15 mouse cellular contexts compared by ENCODE assay signal in the genomic region with DNA sequence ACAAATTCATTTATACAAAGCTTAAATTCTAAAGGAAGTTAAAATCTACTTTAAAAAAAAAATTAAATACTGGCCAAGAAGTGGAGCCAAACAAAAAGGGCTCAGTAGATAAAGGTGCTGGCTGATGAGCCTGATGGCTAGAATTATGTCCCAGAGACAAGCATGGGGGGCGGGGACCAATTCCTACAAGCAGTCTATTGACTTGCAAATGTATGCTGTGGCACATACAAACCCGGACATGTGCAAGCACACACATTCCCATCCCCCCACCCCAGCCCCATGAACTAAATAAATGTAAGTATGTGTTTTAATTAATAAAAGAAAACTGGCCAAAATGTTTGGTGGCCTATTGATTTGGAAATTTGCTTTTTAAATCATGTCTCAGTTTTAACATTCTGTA.
DNase-seq lines count a peak whose midpoint lies in the region; ATAC-seq and TF ChIP-seq lines count a peak whose summit lies in the region.
"Had no signal": no experiment of that assay in that cellular context is flagged by ENCODE, and none has a peak within 500 bp of the region (broad histone marks: within the 10 kb centered on the region; RNA-seq: fewer than 3 reads in every experiment).

No protein-coding gene starts in this region.

- no peak overlapping the region for H3K9ac ChIP-seq in hindbrain, embryonic 11.5 days (ENCODE audit: low read depth, low read length)
- no peak overlapping the region for H3K9ac ChIP-seq in hindbrain, embryonic 13.5 days
- H3K9ac ChIP-seq in midbrain, embryonic 14.5 days (replicated peaks; ENCODE audit: low read length) = no peak overlapping the region
- H3K9ac ChIP-seq in midbrain, embryonic 16.5 days (ENCODE audit: low read depth, low read length) = no peak overlapping the region
- no peak overlapping the region for H3K9ac ChIP-seq in neural tube, embryonic 14.5 days (replicated peaks; ENCODE audit: low read depth, low read length)
- H3K9ac ChIP-seq: liver, embryonic 15.5 days had no signal

- no peak for TF ChIP-seq CTCF in brain, embryonic 14.5 days (IDR thresholded peaks at IDR 0.05; ENCODE audit: borderline replicate concordance, extremely low read depth, insufficient read depth, insufficient read length)

- no peak for TF ChIP-seq POLR2A in brain, embryonic 14.5 days (IDR thresholded peaks at IDR 0.05; ENCODE audit: borderline replicate concordance, extremely low read depth, insufficient read depth, insufficient read length, poor library complexity, severe bottlenecking)

- peak; percentile 56 for DNase-seq in hindbrain, embryonic 11.5 days (ENCODE audit: low spot score)
- peak; percentile 53 for DNase-seq in midbrain, embryonic 14.5 days
- peak; percentile 77 for DNase-seq in brain, embryonic 14.5 days (ENCODE audit: low read depth)
- no peak for DNase-seq in frontal cortex, postnatal 36 days (ENCODE audit: low spot score in 2 of 2)
- DNase-seq: cerebellum, postnatal 14 days; gastrocnemius, postnatal 36 days; kidney, adult 18-20 months had no signal

- no peaks in the 10 kb centered on the region for H3K27me3 ChIP-seq in hindbrain, embryonic 11.5 days (ENCODE audit: control insufficient read depth, insufficient read depth, low read length)
- no peaks in the 10 kb centered on the region for H3K27me3 ChIP-seq in hindbrain, embryonic 13.5 days
- no peaks in the 10 kb centered on the region for H3K27me3 ChIP-seq in midbrain, embryonic 14.5 days (ENCODE audit: control insufficient read depth, insufficient read depth, low read length)
- H3K27me3 ChIP-seq in midbrain, embryonic 16.5 days (ENCODE audit: control insufficient read depth, insufficient read depth, low read depth, low read length) = no peaks in the 10 kb centered on the region
- H3K27me3 ChIP-seq in neural tube, embryonic 14.5 days (ENCODE audit: control insufficient read depth, insufficient read depth, low read length) = no peaks in the 10 kb centered on the region
- H3K27me3 ChIP-seq: liver, embryonic 15.5 days had no signal

- peak; percentile 88 for ATAC-seq in hindbrain, embryonic 11.5 days (ENCODE audit: low FRiP score)
- no peak for ATAC-seq in hindbrain, embryonic 13.5 days (ENCODE audit: low FRiP score)
- no peak; the same call in 1 of the 2 replicates for ATAC-seq in midbrain, embryonic 14.5 days (ENCODE audit: low FRiP score, low TSS enrichment)
- ATAC-seq in midbrain, embryonic 16.5 days = no peak
- peak; percentile 56; the same call in 1 of the 2 replicates for ATAC-seq in neural tube, embryonic 14.5 days (ENCODE audit: low read depth)
- ATAC-seq: hindbrain, embryonic 16.5 days had no signal

- H3K4me2 ChIP-seq in hindbrain, embryonic 11.5 days (replicated peaks; ENCODE audit: low read depth, low read length) = no peak overlapping the region
- H3K4me2 ChIP-seq in hindbrain, embryonic 13.5 days = no peak overlapping the region
- H3K4me2 ChIP-seq in midbrain, embryonic 14.5 days (ENCODE audit: low read length) = no peak overlapping the region
- H3K4me2 ChIP-seq in midbrain, embryonic 16.5 days (ENCODE audit: low read length) = no peak overlapping the region
- no peak overlapping the region for H3K4me2 ChIP-seq in neural tube, embryonic 14.5 days (ENCODE audit: low read depth, low read length)
- H3K4me2 ChIP-seq: liver, embryonic 15.5 days had no signal

- H3K4me1 ChIP-seq in hindbrain, embryonic 11.5 days (replicated peaks; ENCODE audit: control insufficient read depth, insufficient read depth, low read length) = no peaks in the 10 kb centered on the region
- H3K4me1 ChIP-seq in hindbrain, embryonic 13.5 days (replicated peaks) = 0 out of 2 replicates have a peak, but pooled peaks cover 3% of the 10 kb centered on the region
- no peaks in the 10 kb centered on the region for H3K4me1 ChIP-seq in midbrain, embryonic 14.5 days (ENCODE audit: control insufficient read depth, insufficient read depth, low read length)
- no peaks in the 10 kb centered on the region for H3K4me1 ChIP-seq in midbrain, embryonic 16.5 days (ENCODE audit: control insufficient read depth, insufficient read depth, low read length)
- no peaks in the 10 kb centered on the region for H3K4me1 ChIP-seq in neural tube, embryonic 14.5 days (ENCODE audit: control insufficient read depth, insufficient read depth, low read length)
- H3K4me1 ChIP-seq: liver, embryonic 15.5 days had no signal

- WGBS in hindbrain, embryonic 11.5 days = 48% methylated on average over 2 of the region's 2 CpGs
- 23% methylated on average over 2 of the region's 2 CpGs for WGBS in hindbrain, embryonic 13.5 days
- WGBS in midbrain, embryonic 14.5 days = 21% methylated on average over 2 of the region's 2 CpGs
- WGBS in midbrain, embryonic 16.5 days = 22% methylated on average over 2 of the region's 2 CpGs
- 16% methylated on average over 2 of the region's 2 CpGs for WGBS in neural tube, embryonic 14.5 days

- no peaks in the 10 kb centered on the region for H3K9me3 ChIP-seq in hindbrain, embryonic 11.5 days (ENCODE audit: control insufficient read depth, low read length)
- no peaks in the 10 kb centered on the region for H3K9me3 ChIP-seq in hindbrain, embryonic 13.5 days
- H3K9me3 ChIP-seq in midbrain, embryonic 14.5 days (ENCODE audit: control insufficient read depth, low read length) = no peaks in the 10 kb centered on the region
- H3K9me3 ChIP-seq in midbrain, embryonic 16.5 days (replicated peaks; ENCODE audit: control insufficient read depth, low read length, poor library complexity, severe bottlenecking) = no peaks in the 10 kb centered on the region
- no peaks in the 10 kb centered on the region for H3K9me3 ChIP-seq in neural tube, embryonic 14.5 days (ENCODE audit: control insufficient read depth, low read length)
- H3K9me3 ChIP-seq: liver, embryonic 15.5 days; midbrain, embryonic 10.5 days had no signal

- H3K36me3 ChIP-seq in hindbrain, embryonic 11.5 days (ENCODE audit: control insufficient read depth, insufficient read depth, low read length) = no peaks in the 10 kb centered on the region
- no peaks in the 10 kb centered on the region for H3K36me3 ChIP-seq in hindbrain, embryonic 13.5 days
- H3K36me3 ChIP-seq in midbrain, embryonic 14.5 days (ENCODE audit: control insufficient read depth, insufficient read depth, low read length) = no peaks in the 10 kb centered on the region
- H3K36me3 ChIP-seq in midbrain, embryonic 16.5 days (ENCODE audit: control insufficient read depth, insufficient read depth, low read length) = no peaks in the 10 kb centered on the region
- no peaks in the 10 kb centered on the region for H3K36me3 ChIP-seq in neural tube, embryonic 14.5 days (ENCODE audit: control insufficient read depth, insufficient read depth, low read length)
- H3K36me3 ChIP-seq: G1E; liver, embryonic 15.5 days; midbrain, embryonic 10.5 days had no signal

- H3K27ac ChIP-seq in hindbrain, embryonic 11.5 days (ENCODE audit: low read depth, low read length) = no peak overlapping the region
- no peak overlapping the region for H3K27ac ChIP-seq in hindbrain, embryonic 13.5 days
- no peak overlapping the region for H3K27ac ChIP-seq in midbrain, embryonic 14.5 days (replicated peaks; ENCODE audit: low read depth, low read length)
- H3K27ac ChIP-seq in midbrain, embryonic 16.5 days (ENCODE audit: low read length) = no peak overlapping the region
- H3K27ac ChIP-seq in neural tube, embryonic 14.5 days (ENCODE audit: low read depth, low read length) = no peak overlapping the region
- H3K27ac ChIP-seq: liver, embryonic 15.5 days had no signal

- H3K4me3 ChIP-seq in hindbrain, embryonic 11.5 days (ENCODE audit: low read depth, low read length) = no peak overlapping the region
- no peak overlapping the region for H3K4me3 ChIP-seq in hindbrain, embryonic 13.5 days
- H3K4me3 ChIP-seq in midbrain, embryonic 14.5 days (replicated peaks; ENCODE audit: low read depth, low read length) = no peak overlapping the region
- no peak overlapping the region for H3K4me3 ChIP-seq in midbrain, embryonic 16.5 days (ENCODE audit: low read depth, low read length)
- no peak overlapping the region for H3K4me3 ChIP-seq in neural tube, embryonic 14.5 days (ENCODE audit: low read depth, low read length)
- H3K4me3 ChIP-seq: erythroblast, embryonic 14.5 days; liver, embryonic 15.5 days; midbrain, embryonic 10.5 days had no signal

Comparison
In these comparisons a context has a peak if more than half of its experiments do, and no peak if none do; other contexts are left out.
1. ATAC-seq: peak in hindbrain, embryonic 11.5 days (single experiment) and neural tube, embryonic 14.5 days (single experiment); none in hindbrain, embryonic 13.5 days (single experiment), midbrain, embryonic 14.5 days (single experiment) and midbrain, embryonic 16.5 days (single experiment).
2. DNase-seq: peak in hindbrain, embryonic 11.5 days (single experiment), midbrain, embryonic 14.5 days (single experiment) and brain, embryonic 14.5 days (single experiment); none in frontal cortex, postnatal 36 days (0 of 2).